Mouse (Mus musculus): ENCODE measurements around the gene Trpc5. TPM values are rescaled to one million over a fixed set of nuclear protein-coding genes. Genes with fewer than 3 reads are reported as not detected.

Trpc5 gene
- total and polyA plus RNA-seq, 2 experiments from 2014 or later, result 3.9 to 16.3 TPM

DNA sequence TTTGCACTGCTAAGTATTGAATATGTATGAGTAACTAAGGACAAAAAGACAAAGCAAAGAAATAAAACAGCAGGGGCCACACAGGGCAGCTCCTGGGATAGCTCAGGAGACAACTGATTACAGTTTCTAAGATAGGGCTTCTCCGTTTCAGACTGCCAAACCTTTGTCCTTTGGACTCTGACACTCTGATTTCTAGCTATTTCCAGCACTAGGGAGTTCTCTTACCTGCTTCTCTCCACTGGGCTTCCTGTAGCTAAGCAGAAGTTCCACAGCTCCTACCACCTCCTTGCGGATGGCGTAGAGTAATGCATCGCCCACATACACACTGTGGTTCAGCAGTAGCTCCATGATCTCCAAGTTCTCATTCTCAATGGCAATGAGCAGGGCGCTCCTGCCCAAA, 164.7 kb downstream of the Trpc5 start:
- no peak overlapping the region for H3K4me3 ChIP-seq (ENCODE audit: low read depth, low read length)
- DNase-seq (ENCODE audit: low spot score) (no peak), ATAC-seq (ENCODE audit: low FRiP score) (no peak)
- 79% methylated on average over 5 of the region's 5 CpGs for WGBS
- no peak overlapping the region for H3K9ac ChIP-seq (replicated peaks; ENCODE audit: low read length, poor library complexity, severe bottlenecking)
- no peak overlapping the region for H3K27ac ChIP-seq (ENCODE audit: low read depth, low read length)
- no peaks in the 10 kb centered on the region for H3K36me3 ChIP-seq (ENCODE audit: insufficient read depth, low read length)
- H3K4me1 ChIP-seq (ENCODE audit: insufficient read depth, low read length), result no peaks in the 10 kb centered on the region
- TF ChIP-seq CTCF (IDR thresholded peaks at IDR 0.05), result no peak
- H3K27me3 ChIP-seq (ENCODE audit: insufficient read depth, low read length), result no peaks in the 10 kb centered on the region
- H3K9me3 ChIP-seq (ENCODE audit: low read length), result no peaks in the 10 kb centered on the region
- H3K4me2 ChIP-seq (ENCODE audit: low read depth, low read length, poor library complexity, severe bottlenecking), result no peak overlapping the region

DNA sequence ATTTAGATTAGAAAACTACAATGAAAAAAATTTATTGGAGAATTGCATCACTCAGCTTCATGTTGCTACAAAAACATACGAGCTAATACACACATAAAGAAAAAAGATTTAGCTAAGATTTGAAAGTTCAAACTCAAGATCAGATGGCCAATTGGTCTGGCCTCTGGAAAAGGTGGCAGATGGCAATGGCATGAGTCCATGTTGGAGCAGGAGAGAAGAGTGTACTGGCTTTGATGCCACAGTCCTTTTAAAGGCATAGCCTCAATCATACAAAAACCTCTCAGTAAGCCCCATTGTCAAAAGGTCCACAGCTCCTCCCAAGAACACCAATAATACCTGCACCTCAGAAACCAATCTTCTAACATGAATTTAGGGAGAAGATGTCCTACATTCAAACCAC, 196.6 kb downstream of the Trpc5 start:
- Histone ChIP-seq H3K27me3 (ENCODE audit: insufficient read depth, low read length) (no peaks in the 10 kb centered on the region), H3K9ac (replicated peaks; ENCODE audit: low read length, poor library complexity, severe bottlenecking) (no peak overlapping the region), H3K4me3 (ENCODE audit: low read depth, low read length) (no peak overlapping the region), H3K27ac (ENCODE audit: low read depth, low read length) (no peak overlapping the region), H3K9me3 (ENCODE audit: low read length) (no peaks in the 10 kb centered on the region), H3K4me2 (ENCODE audit: low read depth, low read length, poor library complexity, severe bottlenecking) (no peak overlapping the region), H3K4me1 (ENCODE audit: insufficient read depth, low read length) (no peaks in the 10 kb centered on the region), H3K36me3 (ENCODE audit: insufficient read depth, low read length) (no peaks in the 10 kb centered on the region)
- 74% methylated on average over 1 of the region's 1 CpGs for WGBS
- ATAC-seq (ENCODE audit: low FRiP score), result no peak
- DNase-seq (ENCODE audit: low spot score), result no peak
- no peak for TF ChIP-seq CTCF (IDR thresholded peaks at IDR 0.05)

DNA sequence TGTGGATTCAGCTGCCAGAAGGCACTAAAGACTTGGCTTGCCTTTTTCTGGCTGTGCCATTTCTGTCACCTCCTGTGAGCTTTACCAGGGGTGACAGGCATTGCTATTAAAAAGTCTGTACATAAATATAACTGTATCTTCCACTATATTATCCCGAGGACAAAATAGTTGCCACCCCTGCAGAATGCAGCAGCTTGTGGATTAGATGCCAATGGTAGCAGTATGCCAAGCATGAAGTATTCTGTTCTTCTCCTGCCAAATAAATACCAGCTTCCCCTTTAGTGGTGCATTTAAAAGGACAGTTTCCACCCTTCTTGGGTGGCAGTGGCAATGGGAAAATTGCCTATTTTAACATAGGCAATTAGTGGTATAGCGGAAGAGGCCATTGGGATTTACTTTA, 223.6 kb downstream of the Trpc5 start:
- no peak for DNase-seq (ENCODE audit: low spot score)
- H3K4me1 ChIP-seq (ENCODE audit: insufficient read depth, low read length), result no peaks in the 10 kb centered on the region
- H3K4me2 ChIP-seq (ENCODE audit: low read depth, low read length, poor library complexity, severe bottlenecking), result no peak overlapping the region
- H3K27ac ChIP-seq (ENCODE audit: low read depth, low read length), result no peak overlapping the region
- no peak overlapping the region for H3K9ac ChIP-seq (replicated peaks; ENCODE audit: low read length, poor library complexity, severe bottlenecking)
- ATAC-seq (ENCODE audit: low FRiP score), result no peak
- no peaks in the 10 kb centered on the region for H3K36me3 ChIP-seq (ENCODE audit: insufficient read depth, low read length)
- no peak overlapping the region for H3K4me3 ChIP-seq (ENCODE audit: low read depth, low read length)
- TF ChIP-seq CTCF (IDR thresholded peaks at IDR 0.05), result no peak
- WGBS, result 78% methylated on average over 2 of the region's 2 CpGs
- no peaks in the 10 kb centered on the region for H3K9me3 ChIP-seq (ENCODE audit: low read length)
- no peaks in the 10 kb centered on the region for H3K27me3 ChIP-seq (ENCODE audit: insufficient read depth, low read length)

DNA sequence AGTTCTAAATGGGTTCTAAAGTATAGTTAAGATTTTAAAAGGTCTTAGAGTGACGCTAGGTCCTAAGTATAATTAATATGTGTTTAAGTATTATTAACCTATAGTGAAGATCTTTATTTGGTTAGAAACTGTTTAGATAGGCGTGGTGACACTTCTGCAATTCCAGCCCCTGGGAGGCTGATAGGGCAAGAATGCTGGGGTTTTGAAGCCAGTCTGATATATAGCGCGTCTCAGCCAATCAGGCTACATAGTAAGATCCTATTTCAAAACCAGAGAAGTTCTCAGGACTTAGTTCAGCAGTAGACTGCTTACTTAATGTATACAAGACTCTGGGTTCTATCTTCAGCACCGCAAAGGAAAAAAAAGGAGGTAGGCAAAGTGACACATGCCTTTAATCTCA, 231.7 kb downstream of the Trpc5 start, which contains the start of gene Trpc5os:
Gene Trpc5os, plus strand, starts transcription at position 301 of the 400 bp plus-strand sequence.
- 92% methylated on average over 5 of the region's 5 CpGs for WGBS

DNA sequence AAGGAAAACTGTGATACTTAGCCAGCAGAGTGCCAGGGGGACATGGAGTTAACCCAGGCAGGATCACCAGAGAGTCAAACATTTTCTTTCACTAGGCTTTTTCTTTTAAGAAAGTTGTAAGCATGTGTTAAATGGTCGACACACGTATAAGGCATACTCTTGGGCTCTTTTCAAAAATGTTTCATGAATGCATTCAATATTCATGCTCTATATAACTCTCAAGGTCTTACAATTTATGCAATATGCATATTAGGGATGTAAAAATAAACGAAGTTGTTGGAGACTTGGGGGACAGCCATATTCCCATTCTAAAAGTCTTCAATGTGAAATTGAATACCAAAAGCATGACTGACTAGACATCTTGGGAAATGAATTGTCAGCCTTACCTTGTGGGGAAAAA, 264.1 kb downstream of the Trpc5 start:
- no peak overlapping the region for H3K4me2 ChIP-seq (ENCODE audit: low read depth, low read length, poor library complexity, severe bottlenecking)
- H3K36me3 ChIP-seq (ENCODE audit: insufficient read depth, low read length), result no peaks in the 10 kb centered on the region
- ATAC-seq (ENCODE audit: low FRiP score) (no peak), DNase-seq (ENCODE audit: low spot score) (no peak)
- no peaks in the 10 kb centered on the region for H3K4me1 ChIP-seq (ENCODE audit: insufficient read depth, low read length)
- no peak overlapping the region for H3K27ac ChIP-seq (ENCODE audit: low read depth, low read length)
- TF ChIP-seq CTCF (IDR thresholded peaks at IDR 0.05), result no peak
- no peaks in the 10 kb centered on the region for H3K27me3 ChIP-seq (ENCODE audit: insufficient read depth, low read length)
- 82% methylated on average over 3 of the region's 3 CpGs for WGBS
- no peak overlapping the region for H3K9ac ChIP-seq (replicated peaks; ENCODE audit: low read length, poor library complexity, severe bottlenecking)
- H3K4me3 ChIP-seq (ENCODE audit: low read depth, low read length), result no peak overlapping the region
- H3K9me3 ChIP-seq (ENCODE audit: low read length), result no peaks in the 10 kb centered on the region

More for the DNA sequence above, 231.7 kb downstream of the Trpc5 start, which contains the start of gene Trpc5os:
- ATAC-seq (ENCODE audit: low FRiP score) (no peak), DNase-seq (ENCODE audit: low spot score) (no peak)
- TF ChIP-seq CTCF (IDR thresholded peaks at IDR 0.05), result no peak
- no peak within 1 kb of the TSS for H3K4me3 ChIP-seq (ENCODE audit: low read depth, low read length)
- H3K9me3 ChIP-seq (ENCODE audit: low read length), result no peaks in the 10 kb centered on the region
- no peaks in the 10 kb centered on the region for H3K36me3 ChIP-seq (ENCODE audit: insufficient read depth, low read length)
- no peaks in the 10 kb centered on the region for H3K4me1 ChIP-seq (ENCODE audit: insufficient read depth, low read length)
- H3K27me3 ChIP-seq (ENCODE audit: insufficient read depth, low read length), result no peaks in the 10 kb centered on the region
- no peak within 1 kb of the TSS for H3K27ac ChIP-seq (ENCODE audit: low read depth, low read length)
- H3K9ac ChIP-seq (replicated peaks; ENCODE audit: low read length, poor library complexity, severe bottlenecking), result no peak within 1 kb of the TSS
- H3K4me2 ChIP-seq (ENCODE audit: low read depth, low read length, poor library complexity, severe bottlenecking), result no peak within 1 kb of the TSS

DNA sequence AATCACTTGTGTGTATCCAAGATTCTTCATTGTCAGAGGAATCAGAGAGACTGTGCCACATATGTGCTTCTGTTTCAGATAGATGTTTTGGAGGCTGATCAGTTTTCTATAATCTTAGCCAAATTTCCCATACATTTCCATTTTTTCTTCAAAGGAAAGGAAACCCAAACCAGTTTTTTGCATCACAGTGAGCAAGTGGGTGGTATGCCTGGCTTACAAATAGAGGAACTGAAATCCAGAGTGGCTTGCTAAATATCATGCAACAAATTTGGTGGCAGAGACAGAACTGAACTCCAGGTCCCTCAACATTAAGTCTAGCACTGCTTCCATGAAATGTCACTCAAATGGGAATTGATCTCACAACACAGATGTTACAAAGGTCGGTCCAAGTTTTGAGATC, 266.9 kb downstream of the Trpc5 start:
- H3K36me3 ChIP-seq (ENCODE audit: insufficient read depth, low read length), result no peaks in the 10 kb centered on the region
- no peaks in the 10 kb centered on the region for H3K9me3 ChIP-seq (ENCODE audit: low read length)
- H3K4me1 ChIP-seq (ENCODE audit: insufficient read depth, low read length), result no peaks in the 10 kb centered on the region
- no peak overlapping the region for H3K4me3 ChIP-seq (ENCODE audit: low read depth, low read length)
- no peak for TF ChIP-seq CTCF (IDR thresholded peaks at IDR 0.05)
- ATAC-seq (ENCODE audit: low FRiP score) (no peak), DNase-seq (ENCODE audit: low spot score) (no peak)
- 86% methylated on average over 1 of the region's 1 CpGs for WGBS
- no peak overlapping the region for H3K4me2 ChIP-seq (ENCODE audit: low read depth, low read length, poor library complexity, severe bottlenecking)
- H3K27ac ChIP-seq (ENCODE audit: low read depth, low read length), result no peak overlapping the region
- H3K27me3 ChIP-seq (ENCODE audit: insufficient read depth, low read length), result no peaks in the 10 kb centered on the region
- no peak overlapping the region for H3K9ac ChIP-seq (replicated peaks; ENCODE audit: low read length, poor library complexity, severe bottlenecking)
